Mouse (Mus musculus): ENCODE data around the gene Ggn.
"Not testable (repeated sequence)": the region's sequence is repeated elsewhere in the genome, so short reads cannot be mapped to it uniquely, and the experiment has no call there.

- TF ChIP-seq CTCF (IDR thresholded peaks at IDR 0.05; ENCODE audit: borderline replicate concordance, control insufficient read depth, extremely low read depth, insufficient read depth, low read length, poor library complexity); POLR2A (IDR thresholded peaks at IDR 0.05; ENCODE audit: control insufficient read depth, extremely low read depth, insufficient read depth, low read length, poor library complexity): not testable (repeated sequence)
Measured at GRCm38 (mm10) chr7:29212775-29213560, 43.0 kb downstream of the Ggn start.
